Mouse (Mus musculus): ENCODE data around the gene Pcnt. TPM values are rescaled to one million over a fixed set of nuclear protein-coding genes. Genes with fewer than 3 reads are reported as not detected.

The Pcnt gene
- total RNA-seq, 2 experiments from 2014 or later, result 15.1 to 16.5 TPM

GRCm38 (mm10) chr10:76433925-76434324 is 8.7 kb downstream of the Pcnt start:
- DNase-seq (ENCODE audit: low spot score in 2 of 2), result no peak
- intact Hi-C loops (cut with DNase I), result no loop called here

- intact Hi-C loops (cut with DNase I), result no loop called here
- no peak for DNase-seq (ENCODE audit: low spot score in 2 of 2)
These were observed 16.9 kb downstream of the Pcnt start for GRCm38 (mm10) chr10:76425674-76426073.

GRCm38 (mm10) chr10:76416811-76417210 is 25.8 kb downstream of the Pcnt start:
- intact Hi-C loops (cut with DNase I), result no loop called here
- peak; percentile 62 to 73 for DNase-seq (ENCODE audit: low spot score in 2 of 2)

DNA sequence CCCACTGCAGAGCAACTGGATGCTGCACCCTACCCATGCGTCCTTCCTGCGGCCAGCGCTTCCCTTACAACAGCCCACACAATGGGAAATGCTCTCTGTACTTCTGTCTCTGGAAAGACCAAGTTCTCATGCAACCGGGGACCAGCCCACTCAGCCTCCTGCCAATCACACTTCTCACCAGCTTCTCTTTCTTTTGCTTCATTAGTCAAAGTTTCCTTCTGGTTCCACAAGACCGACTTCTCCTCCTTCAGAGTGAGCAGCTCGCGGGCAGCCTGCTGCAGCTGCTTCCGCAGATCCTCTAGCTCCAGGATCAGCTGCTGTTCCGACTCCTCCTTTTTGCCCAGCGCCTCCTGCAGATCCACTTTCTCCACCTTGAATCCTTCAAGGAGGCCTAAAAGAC is 34.1 kb downstream of the Pcnt start:
- intact Hi-C loops (cut with DNase I), result no loop called here
- peak in 1 of 2 experiments; percentile 18 for DNase-seq (ENCODE audit: low spot score in 2 of 2)

GRCm38 (mm10) chr10:76392596-76392995 is 50.0 kb downstream of the Pcnt start:
- intact Hi-C loops (cut with DNase I), result no loop called here
- no peak for DNase-seq (ENCODE audit: low spot score in 2 of 2)

- no peak for DNase-seq (ENCODE audit: low spot score in 2 of 2)
- intact Hi-C loops (cut with DNase I), result no loop called here
These were observed 50.8 kb downstream of the Pcnt start for GRCm38 (mm10) chr10:76391786-76392185.

GRCm38 (mm10) chr10:76391166-76391565 is 51.4 kb downstream of the Pcnt start:
- DNase-seq (ENCODE audit: low spot score in 2 of 2), result no peak
- intact Hi-C loops (cut with DNase I), result no loop called here

DNA sequence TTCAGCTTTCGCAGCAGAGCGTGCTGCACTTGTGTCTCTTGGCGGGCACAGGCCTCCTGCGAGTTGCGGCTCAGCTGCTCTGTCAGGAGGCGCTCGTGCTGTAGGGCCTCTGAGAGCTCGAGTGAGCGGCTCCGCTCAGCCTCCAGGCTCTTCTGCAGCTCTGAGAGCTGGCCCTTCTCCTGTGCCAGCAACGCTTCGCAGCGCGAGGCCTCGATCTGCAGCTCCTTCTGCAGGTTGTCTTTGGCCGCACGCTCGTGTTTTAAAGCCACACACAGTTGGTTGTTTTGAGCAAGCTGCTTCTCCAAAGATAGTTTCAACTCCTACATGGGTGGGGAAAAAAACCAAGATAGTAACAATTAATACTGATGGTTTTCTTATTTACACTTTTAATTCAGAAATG is 67.6 kb downstream of the Pcnt start:
- no peak for DNase-seq (ENCODE audit: low spot score in 2 of 2)
- intact Hi-C loops (cut with DNase I), result no loop called here

DNA sequence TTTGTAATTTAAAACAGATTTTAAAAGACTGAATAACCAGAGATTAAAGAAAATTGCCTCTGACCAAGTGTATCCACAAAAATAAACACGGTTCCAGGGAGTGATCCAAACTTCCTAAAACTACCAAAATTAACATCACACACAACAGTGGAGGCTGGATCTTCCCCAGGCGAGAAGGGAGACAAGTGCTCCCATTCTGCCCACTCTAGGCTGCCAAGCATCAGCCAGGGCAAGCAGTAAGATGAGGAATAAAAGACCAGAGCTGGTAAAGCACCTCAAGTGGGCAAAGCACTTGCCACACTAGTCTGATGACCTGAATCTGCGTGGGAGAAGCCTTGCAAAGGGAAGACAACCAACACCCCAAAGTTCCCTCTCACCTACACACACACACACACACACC is 70.8 kb downstream of the Pcnt start:
- no peak for DNase-seq (ENCODE audit: low spot score in 2 of 2)
- intact Hi-C loops (cut with DNase I), result no loop called here

GRCm38 (mm10) chr10:76368766-76369165 is 73.8 kb downstream of the Pcnt start:
- DNase-seq (ENCODE audit: low spot score in 2 of 2), result peak in 1 of 2 experiments; percentile 34
- intact Hi-C loops (cut with DNase I), result no loop called here

- intact Hi-C loops (cut with DNase I), result no loop called here
- no peak for DNase-seq (ENCODE audit: low spot score in 2 of 2)
These were observed 79.4 kb downstream of the Pcnt start for GRCm38 (mm10) chr10:76363233-76363632.

DNA sequence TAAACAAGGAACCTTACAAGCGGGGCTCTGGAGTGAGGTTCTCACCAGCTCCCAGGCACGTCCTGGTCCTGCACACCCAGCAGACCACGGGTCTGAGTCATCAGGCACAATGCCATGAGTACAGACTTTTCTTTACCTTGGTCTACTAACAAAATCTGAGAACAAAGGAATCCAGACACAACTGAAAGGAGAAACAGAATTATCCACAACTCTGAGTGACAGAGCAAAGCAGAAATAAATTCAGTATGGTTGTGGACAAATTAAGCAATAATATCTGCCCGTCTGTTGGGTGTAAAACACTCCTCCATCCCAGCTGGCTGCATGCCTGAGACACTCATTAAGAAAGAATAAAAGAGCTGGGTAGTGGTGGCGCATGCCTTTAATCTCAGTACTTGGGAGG is 84.1 kb downstream of the Pcnt start:
- peak in 1 of 2 experiments; percentile 45 for DNase-seq (ENCODE audit: low spot score in 2 of 2)
- intact Hi-C loops (cut with DNase I), result no loop called here

DNA sequence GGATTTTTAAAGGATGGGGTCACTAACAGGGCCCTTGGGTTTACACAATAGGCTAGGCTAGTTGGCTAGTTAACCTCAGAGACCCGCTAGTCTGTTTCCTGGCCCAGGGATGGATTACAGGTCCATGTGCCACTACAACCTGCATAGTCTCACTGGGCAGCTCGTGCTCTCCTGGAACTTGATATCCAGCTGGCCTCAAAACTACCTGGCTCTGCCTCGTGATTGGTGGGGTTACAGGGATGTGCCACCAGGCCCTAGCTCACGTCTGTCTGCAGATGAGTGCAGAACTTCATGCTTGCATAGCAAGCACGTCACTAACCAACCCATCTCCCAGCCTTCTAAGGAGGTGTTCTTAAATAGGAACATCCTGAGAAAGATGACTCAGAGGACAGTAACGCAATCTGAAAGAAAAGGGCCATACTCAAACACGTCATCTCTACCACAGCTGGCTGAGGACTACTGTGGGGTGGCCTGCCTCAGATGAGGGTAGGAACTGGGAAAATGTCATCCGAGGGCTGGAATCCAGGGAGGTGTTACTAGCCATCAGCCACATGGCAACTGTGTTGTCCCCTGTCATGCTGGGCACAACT is 85.2 kb downstream of the Pcnt start:
- no peak for DNase-seq (ENCODE audit: low spot score in 2 of 2)
- intact Hi-C loops (cut with DNase I), result no loop called here

DNA sequence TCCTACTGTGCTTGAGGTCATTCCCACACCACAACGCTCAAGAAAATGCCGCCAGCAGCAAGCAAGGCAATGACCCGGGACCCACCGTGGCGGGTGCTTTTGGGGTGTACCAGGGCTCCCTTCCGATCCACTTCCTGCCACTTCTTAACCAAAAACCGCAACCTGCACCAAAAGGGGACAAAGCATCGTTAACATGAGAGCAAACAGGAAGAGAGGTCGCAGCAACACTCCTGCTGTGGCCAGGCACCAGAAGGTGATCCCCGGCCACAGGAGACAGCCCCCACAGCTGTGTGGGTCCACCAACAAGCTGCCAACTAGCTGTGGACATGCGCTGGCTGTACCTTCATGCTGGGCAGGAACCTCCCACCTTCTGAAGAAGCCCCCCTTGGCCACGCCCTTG is 87.6 kb downstream of the Pcnt start:
- no peak for DNase-seq (ENCODE audit: low spot score in 2 of 2)
- intact Hi-C loops (cut with DNase I), result no loop called here

GRCm38 (mm10) chr10:76353986-76354385 is 88.6 kb downstream of the Pcnt start:
- intact Hi-C loops (cut with DNase I), result no loop called here

DNA sequence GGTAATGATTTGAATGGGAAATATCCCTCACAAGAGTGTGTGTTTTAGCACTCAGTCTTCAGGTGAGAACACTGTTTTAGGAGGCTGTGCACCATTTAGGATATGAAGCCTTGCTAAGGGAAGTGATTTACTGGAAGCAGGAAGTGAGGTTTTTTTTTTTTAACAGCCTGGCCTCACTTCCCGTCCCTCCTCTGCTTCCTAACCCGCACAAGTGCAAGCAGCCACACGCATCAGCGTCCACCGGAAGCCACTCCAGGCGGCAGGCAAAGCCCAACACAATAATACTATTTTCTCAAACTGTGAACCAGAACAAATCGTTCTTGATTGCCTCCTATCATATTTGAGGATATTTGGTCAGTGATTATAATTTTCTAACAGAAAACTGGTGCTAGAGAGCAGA is 90.6 kb downstream of the Pcnt start:
- no peak for DNase-seq (ENCODE audit: low spot score in 2 of 2)
- intact Hi-C loops (cut with DNase I), result no loop called here

More at GRCm38 (mm10) chr10:76353986-76354385, 88.6 kb downstream of the Pcnt start:
- no peak for DNase-seq (ENCODE audit: low spot score in 2 of 2)

GRCm38 (mm10) chr10:76346589-76346988 is 96.0 kb downstream of the Pcnt start:
- DNase-seq (ENCODE audit: low spot score in 2 of 2), result peak; percentile 63 to 87
- intact Hi-C loops (cut with DNase I), result no loop called here

DNA sequence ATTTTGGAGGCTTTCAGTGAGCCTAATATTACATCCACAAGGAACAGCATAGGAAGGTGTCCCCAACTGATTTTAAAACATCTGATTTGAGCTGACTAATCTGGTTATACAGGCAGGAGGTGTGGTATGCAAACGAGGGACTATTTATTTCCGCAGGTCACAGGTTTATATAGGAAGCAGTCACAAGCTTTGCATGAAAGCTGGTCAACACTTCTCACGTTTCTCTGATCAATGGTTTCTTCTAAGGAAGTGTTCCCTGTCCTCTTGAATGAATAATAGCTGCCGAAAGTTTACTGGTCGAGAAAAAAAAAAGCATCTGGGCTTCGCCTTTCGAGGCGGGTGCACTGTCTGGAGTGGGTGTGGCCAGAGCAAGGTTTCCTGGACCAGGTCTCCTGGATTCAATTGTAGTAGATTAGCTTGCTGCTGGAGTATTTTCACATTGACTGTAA is 96.5 kb downstream of the Pcnt start:
- no peak for DNase-seq (ENCODE audit: low spot score in 2 of 2)
- intact Hi-C loops (cut with DNase I), result no loop called here

GRCm38 (mm10) chr10:76345540-76345902 is 97.1 kb downstream of the Pcnt start:
- intact Hi-C loops (cut with DNase I), result no loop called here
- DNase-seq (ENCODE audit: low spot score in 2 of 2), result no peak

DNA sequence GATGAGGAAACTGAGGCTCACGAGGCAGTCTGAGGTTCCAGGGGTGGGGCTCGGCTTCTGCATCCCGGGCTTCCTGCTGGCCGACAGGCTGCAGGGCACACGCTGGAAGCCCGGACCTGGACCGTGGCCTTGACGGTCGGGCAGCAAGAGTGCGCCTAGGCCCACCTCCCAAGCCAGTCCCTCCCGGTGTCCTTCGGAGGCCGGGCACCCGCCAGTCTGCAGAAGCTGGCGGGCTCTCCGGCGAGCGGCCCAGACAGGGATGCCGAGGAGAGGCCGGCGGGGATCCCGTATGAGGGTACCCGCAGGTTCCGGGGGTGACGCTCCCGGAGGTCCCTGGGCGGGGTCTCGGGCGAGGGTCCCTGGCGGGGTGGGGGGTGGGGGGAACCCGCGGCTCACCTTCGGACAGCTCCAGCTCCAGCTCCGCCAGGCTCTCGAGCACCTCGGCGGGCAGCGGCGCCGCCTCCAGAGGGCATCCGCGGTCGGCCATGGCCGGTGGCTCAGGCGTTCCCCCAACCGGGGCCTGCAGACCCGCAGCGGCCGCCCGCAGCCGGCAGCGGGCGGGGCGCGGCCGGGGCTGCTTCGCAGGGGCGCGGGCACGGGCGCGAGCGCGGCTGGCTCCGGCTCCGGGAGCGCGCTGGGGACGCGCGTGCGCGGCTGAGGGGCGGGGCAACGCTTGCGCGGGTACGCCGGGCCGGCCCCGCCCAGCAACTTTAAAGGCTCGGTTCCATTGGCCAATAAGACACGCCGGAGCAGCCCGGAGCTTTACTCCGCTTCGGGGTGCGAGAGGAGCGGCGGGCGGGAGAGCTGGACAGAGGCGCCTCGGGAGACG is 97.7 kb downstream of the Pcnt start, which contains the start of gene Dip2a:
Gene Dip2a (minus strand): TSS at position 581 of the 829 bp plus-strand sequence.
- DNase-seq (ENCODE audit: low spot score in 2 of 2), result peak; percentile 95
- intact Hi-C loops (cut with DNase I), result no loop called here

- intact Hi-C loops (cut with DNase I), result no loop called here
- no peak for DNase-seq (ENCODE audit: low spot score in 2 of 2)
These were observed 108.2 kb downstream of the Pcnt start for GRCm38 (mm10) chr10:76334350-76334749.
